Mouse (Mus musculus) heart, embryonic 11.5 days (tissue): ENCODE results near the gene Tnks1bp1. TPM values are rescaled to one million over a fixed set of nuclear protein-coding genes. Genes with fewer than 3 reads are reported as not detected.

Experiments
- ATAC-seq: fragments of 200-750 bp; cut with Nextera tagmentation; replicated peaks from 2 replicates; pipeline ENCODE4 v1.8.0; 2017; ENCODE audit warnings: moderate library complexity; ENCODE audit not compliant: insufficient number of reproducible peaks, low FRiP score, low TSS enrichment
- H3K27ac ChIP-seq: fragments of 300-500 bp; sonication (generic); 2 replicates; pipeline ENCODE4 v1.5.1; 2014; ENCODE audit warnings: mild to moderate bottlenecking, low read depth, low read length
- H3K27me3 ChIP-seq: fragments of 300-500 bp; sonication (generic); 2 replicates; pipeline ENCODE4 v1.6.1; 2014; ENCODE audit warnings: mild to moderate bottlenecking, low read length, mixed read lengths; ENCODE audit not compliant: control insufficient read depth, insufficient read depth
- H3K36me3 ChIP-seq: fragments of 300-500 bp; sonication (generic); 2 replicates; pipeline ENCODE4 v1.6.1; 2014; ENCODE audit warnings: mild to moderate bottlenecking, low read length, moderate library complexity, mixed read lengths; ENCODE audit not compliant: control insufficient read depth, insufficient read depth
- H3K4me1 ChIP-seq: fragments of 300-500 bp; sonication (generic); 2 replicates; pipeline ENCODE4 v1.6.1; 2014; ENCODE audit warnings: low read length; ENCODE audit not compliant: control insufficient read depth, insufficient read depth
- H3K4me2 ChIP-seq: fragments of 300-500 bp; sonication (generic); 2 replicates; pipeline ENCODE4 v1.6.1; 2014; ENCODE audit warnings: mild to moderate bottlenecking, moderate library complexity
- H3K4me3 ChIP-seq: fragments of 300-500 bp; sonication (generic); 2 replicates; pipeline ENCODE4 v1.5.1; 2014; ENCODE audit warnings: low read depth, low read length
- H3K9ac ChIP-seq: fragments of 300-500 bp; sonication (generic); 2 replicates; pipeline ENCODE4 v1.6.1; 2014; ENCODE audit warnings: mild to moderate bottlenecking, low read depth, low read length, moderate library complexity
- H3K9me3 ChIP-seq: fragments of 300-500 bp; sonication (generic); replicated peaks from 2 replicates; pipeline ENCODE4 v1.6.1; 2016; ENCODE audit warnings: low read length; ENCODE audit not compliant: control insufficient read depth
- WGBS: fragments of 180-500 bp; shearing (Covaris S2); extraction: QIAGEN DNeasy Blood & Tissue Kit; methylation state at CpG from one replicate; pipeline ENCODE4 v1.1.7; 2014; ENCODE audit not compliant: insufficient replicate concordance; 5-methylcytosine and 5-hydroxymethylcytosine counted together
- polyA plus RNA-seq: library from polyadenylated mRNA; unstranded; fragments of >200 nt; fragmentation: Nextera tagmentation; extraction: Ambion mirVana; gene quantifications from 2 replicates; pipeline ENCODE4 v1.2.1, GENCODE M21; 2014

The Tnks1bp1 gene
- polyA plus RNA-seq, 1 experiment from 2014 or later: 7.0 TPM

- peaks cover 22% of the 10 kb centered on the region for H3K36me3 ChIP-seq
- H3K4me2 ChIP-seq: peak overlapping the region; percentile 78
- ATAC-seq: no peak
- H3K27me3 ChIP-seq: no peaks in the 10 kb centered on the region
- H3K4me1 ChIP-seq: peaks cover 28% of the 10 kb centered on the region
- peak overlapping the region; percentile 47; the same call in 1 of the 2 replicates for H3K27ac ChIP-seq
- peak overlapping the region; percentile 78 for H3K4me3 ChIP-seq
- no peak overlapping the region for H3K9ac ChIP-seq
- H3K9me3 ChIP-seq: no peaks in the 10 kb centered on the region
- 54% methylated on average over 10 of the region's 10 CpGs for WGBS
Observed at GRCm38 (mm10) chr2:85047081-85047480, 741 bp upstream of the Tnks1bp1 start.

- Histone ChIP-seq H3K4me1 (peaks cover 28% of the 10 kb centered on the region), H3K36me3 (peaks cover 23% of the 10 kb centered on the region), H3K4me3 (peak overlapping the region; percentile 78), H3K4me2 (peak overlapping the region; percentile 78), H3K27ac (peak overlapping the region; percentile 87), H3K27me3 (no peaks in the 10 kb centered on the region), H3K9me3 (no peaks in the 10 kb centered on the region), H3K9ac (peak overlapping the region; percentile 84)
- 0% methylated on average over 30 of the region's 44 CpGs for WGBS
- ATAC-seq: peak; percentile 52
Observed at GRCm38 (mm10) chr2:85048168-85048751, 438 bp downstream of the Tnks1bp1 start.

GRCm38 (mm10) chr2:85049277-85049676 is 1.5 kb downstream of the Tnks1bp1 start:
- H3K4me3 ChIP-seq: no peak overlapping the region
- 74% methylated on average over 4 of the region's 4 CpGs for WGBS
- no peaks in the 10 kb centered on the region for H3K9me3 ChIP-seq
- no peak for ATAC-seq
- peak overlapping the region; percentile 41; the same call in 1 of the 2 replicates for H3K27ac ChIP-seq
- H3K36me3 ChIP-seq: peaks cover 17% of the 10 kb centered on the region
- H3K4me1 ChIP-seq: peaks cover 28% of the 10 kb centered on the region
- no peak overlapping the region for H3K9ac ChIP-seq
- H3K27me3 ChIP-seq: no peaks in the 10 kb centered on the region
- peak overlapping the region; percentile 78 for H3K4me2 ChIP-seq

- H3K27ac ChIP-seq: peak overlapping the region; percentile 70
- peak overlapping the region; percentile 32 for H3K4me3 ChIP-seq
- no peaks in the 10 kb centered on the region for H3K27me3 ChIP-seq
- peak overlapping the region; percentile 78 for H3K4me2 ChIP-seq
- H3K36me3 ChIP-seq: peaks cover 21% of the 10 kb centered on the region
- H3K4me1 ChIP-seq: peaks cover 28% of the 10 kb centered on the region
- no peaks in the 10 kb centered on the region for H3K9me3 ChIP-seq
- WGBS: 8% methylated on average over 10 of the region's 10 CpGs
- ATAC-seq: 0 out of 2 replicates have a peak, but pooled peaks have one; percentile 19
- H3K9ac ChIP-seq: peak overlapping the region; percentile 56
Observed at GRCm38 (mm10) chr2:85050001-85050634, 2.3 kb downstream of the Tnks1bp1 start.

GRCm38 (mm10) chr2:85050746-85051145 is 2.9 kb downstream of the Tnks1bp1 start:
- Histone ChIP-seq H3K27me3 (no peaks in the 10 kb centered on the region), H3K27ac (peak overlapping the region; percentile 70), H3K4me1 (peaks cover 28% of the 10 kb centered on the region), H3K9ac (peak overlapping the region; percentile 56), H3K36me3 (peaks cover 17% of the 10 kb centered on the region), H3K9me3 (no peaks in the 10 kb centered on the region), H3K4me2 (peak overlapping the region; percentile 78), H3K4me3 (peak overlapping the region; percentile 32)
- WGBS: 37% methylated on average over 9 of the region's 9 CpGs
- ATAC-seq: 0 out of 2 replicates have a peak, but pooled peaks have one; percentile 2

GRCm38 (mm10) chr2:85053192-85053816 is 5.5 kb downstream of the Tnks1bp1 start:
- WGBS: 91% methylated on average over 5 of the region's 5 CpGs
- no peak overlapping the region for H3K4me2 ChIP-seq
- peaks cover 21% of the 10 kb centered on the region for H3K4me1 ChIP-seq
- no peaks in the 10 kb centered on the region for H3K27me3 ChIP-seq
- no peak for ATAC-seq
- no peak overlapping the region for H3K4me3 ChIP-seq
- H3K27ac ChIP-seq: no peak overlapping the region
- no peaks in the 10 kb centered on the region for H3K9me3 ChIP-seq
- H3K36me3 ChIP-seq: peaks cover 16% of the 10 kb centered on the region
- H3K9ac ChIP-seq: no peak overlapping the region

- Histone ChIP-seq H3K4me3 (no peak overlapping the region), H3K9me3 (no peaks in the 10 kb centered on the region), H3K27me3 (no peaks in the 10 kb centered on the region), H3K4me1 (peaks cover 10% of the 10 kb centered on the region), H3K4me2 (no peak overlapping the region), H3K27ac (no peak overlapping the region), H3K9ac (no peak overlapping the region), H3K36me3 (peaks cover 27% of the 10 kb centered on the region)
- no peak for ATAC-seq
- 54% methylated on average over 5 of the region's 5 CpGs for WGBS
Observed at GRCm38 (mm10) chr2:85056711-85057110, 8.9 kb downstream of the Tnks1bp1 start.

GRCm38 (mm10) chr2:85059677-85060076 is 11.9 kb downstream of the Tnks1bp1 start:
- no peak for ATAC-seq
- no peak overlapping the region for H3K9ac ChIP-seq
- no peak overlapping the region for H3K4me2 ChIP-seq
- no peak overlapping the region for H3K4me3 ChIP-seq
- H3K4me1 ChIP-seq: peaks cover 10% of the 10 kb centered on the region
- H3K9me3 ChIP-seq: no peaks in the 10 kb centered on the region
- H3K27ac ChIP-seq: no peak overlapping the region
- peaks cover 27% of the 10 kb centered on the region for H3K36me3 ChIP-seq
- 86% methylated on average over 6 of the region's 6 CpGs for WGBS
- no peaks in the 10 kb centered on the region for H3K27me3 ChIP-seq
